Mouse (Mus musculus): ENCODE measurements at regions not wholly inside any gene's neighbourhood (a gene's known extent, or its start where the extent isn't known, plus 50 kb on each side); places are given as distances from the start of the nearest gene placed in this dataset.

GRCm38 (mm10) chr8:127771781-127772180 lies 586.6 kb upstream of the Nrp1 start:
- H3K4me3 ChIP-seq (ENCODE audit: low read depth, low read length): no peak overlapping the region
- ATAC-seq: no peak
- H3K4me2 ChIP-seq (ENCODE audit: low read depth): no peak overlapping the region
- WGBS: 83% methylated on average over 1 of the region's 1 CpGs
- H3K27me3 ChIP-seq (ENCODE audit: insufficient read depth, low read length): no peaks in the 10 kb centered on the region
- H3K9ac ChIP-seq: no peak overlapping the region
- peaks cover 14% of the 10 kb centered on the region; the same call in 1 of the 2 replicates for H3K4me1 ChIP-seq (ENCODE audit: insufficient read depth)
- no peaks in the 10 kb centered on the region for H3K36me3 ChIP-seq (ENCODE audit: insufficient read depth)
- TF ChIP-seq CTCF (IDR thresholded peaks at IDR 0.05; ENCODE audit: low read depth): no peak
- H3K9me3 ChIP-seq (ENCODE audit: low read length): no peaks in the 10 kb centered on the region
- DNase-seq: no peak
- H3K27ac ChIP-seq (ENCODE audit: low read depth, low read length): no peak overlapping the region

DNA sequence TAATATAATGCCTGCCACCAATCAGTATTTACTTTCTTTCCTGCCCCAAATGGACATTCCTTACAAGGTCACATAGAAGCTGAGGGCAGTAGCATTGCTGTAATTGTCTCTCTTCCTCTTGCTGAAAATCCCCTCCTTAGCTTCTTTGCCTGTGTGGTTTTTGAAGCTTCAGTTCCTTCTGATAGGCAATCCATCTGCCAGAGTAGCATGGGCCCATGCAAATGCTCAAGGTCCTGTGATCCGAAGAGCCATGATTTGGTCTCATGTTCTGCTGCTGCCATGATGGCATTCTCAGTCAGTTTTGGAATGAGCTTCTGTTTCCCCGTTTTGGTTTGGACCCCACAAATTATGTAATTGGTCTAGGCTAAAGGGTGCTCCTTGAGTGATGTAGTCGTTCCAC lies 586.0 kb upstream of the Nrp1 start:
- no peak for ATAC-seq
- WGBS: 92% methylated on average over 3 of the region's 3 CpGs
- H3K4me1 ChIP-seq (ENCODE audit: insufficient read depth): peaks cover 14% of the 10 kb centered on the region; the same call in 1 of the 2 replicates

GRCm38 (mm10) chr8:127772917-127773316 lies 585.5 kb upstream of the Nrp1 start:
- no peak overlapping the region for H3K9ac ChIP-seq
- ATAC-seq: no peak
- H3K9me3 ChIP-seq (ENCODE audit: low read length): no peaks in the 10 kb centered on the region
- peaks cover 14% of the 10 kb centered on the region; the same call in 1 of the 2 replicates for H3K4me1 ChIP-seq (ENCODE audit: insufficient read depth)
- no peak for TF ChIP-seq CTCF (IDR thresholded peaks at IDR 0.05; ENCODE audit: low read depth)
- H3K27me3 ChIP-seq (ENCODE audit: insufficient read depth, low read length): no peaks in the 10 kb centered on the region
- H3K4me3 ChIP-seq (ENCODE audit: low read depth, low read length): no peak overlapping the region
- H3K36me3 ChIP-seq (ENCODE audit: insufficient read depth): no peaks in the 10 kb centered on the region
- 93% methylated on average over 2 of the region's 2 CpGs for WGBS
- H3K27ac ChIP-seq (ENCODE audit: low read depth, low read length): no peak overlapping the region
- DNase-seq: no peak
- no peak overlapping the region for H3K4me2 ChIP-seq (ENCODE audit: low read depth)

More for the DNA sequence above, 586.0 kb upstream of the Nrp1 start:
- no peak for TF ChIP-seq CTCF (IDR thresholded peaks at IDR 0.05; ENCODE audit: low read depth)
- Histone ChIP-seq H3K9ac (no peak overlapping the region), H3K9me3 (ENCODE audit: low read length) (no peaks in the 10 kb centered on the region), H3K27me3 (ENCODE audit: insufficient read depth, low read length) (no peaks in the 10 kb centered on the region), H3K4me2 (ENCODE audit: low read depth) (no peak overlapping the region), H3K36me3 (ENCODE audit: insufficient read depth) (no peaks in the 10 kb centered on the region), H3K27ac (ENCODE audit: low read depth, low read length) (no peak overlapping the region), H3K4me3 (ENCODE audit: low read depth, low read length) (no peak overlapping the region)
- no peak for DNase-seq

GRCm38 (mm10) chr8:127774642-127775041 lies 583.8 kb upstream of the Nrp1 start:
- H3K27ac ChIP-seq (ENCODE audit: low read depth, low read length): no peak overlapping the region
- no peaks in the 10 kb centered on the region for H3K36me3 ChIP-seq (ENCODE audit: insufficient read depth)
- DNase-seq (peak; percentile 81), ATAC-seq (peak; percentile 84)
- 0 out of 2 replicates have a peak overlapping the region, but pooled peaks have one; percentile 17 for H3K4me3 ChIP-seq (ENCODE audit: low read depth, low read length)
- TF ChIP-seq CTCF (IDR thresholded peaks at IDR 0.05; ENCODE audit: low read depth): no peak
- H3K9me3 ChIP-seq (ENCODE audit: low read length): no peaks in the 10 kb centered on the region
- H3K27me3 ChIP-seq (ENCODE audit: insufficient read depth, low read length): no peaks in the 10 kb centered on the region
- peaks cover 14% of the 10 kb centered on the region; the same call in 1 of the 2 replicates for H3K4me1 ChIP-seq (ENCODE audit: insufficient read depth)
- no peak overlapping the region for H3K9ac ChIP-seq
- H3K4me2 ChIP-seq (ENCODE audit: low read depth): peak overlapping the region; percentile 33
- WGBS: 28% methylated on average over 9 of the region's 9 CpGs

DNA sequence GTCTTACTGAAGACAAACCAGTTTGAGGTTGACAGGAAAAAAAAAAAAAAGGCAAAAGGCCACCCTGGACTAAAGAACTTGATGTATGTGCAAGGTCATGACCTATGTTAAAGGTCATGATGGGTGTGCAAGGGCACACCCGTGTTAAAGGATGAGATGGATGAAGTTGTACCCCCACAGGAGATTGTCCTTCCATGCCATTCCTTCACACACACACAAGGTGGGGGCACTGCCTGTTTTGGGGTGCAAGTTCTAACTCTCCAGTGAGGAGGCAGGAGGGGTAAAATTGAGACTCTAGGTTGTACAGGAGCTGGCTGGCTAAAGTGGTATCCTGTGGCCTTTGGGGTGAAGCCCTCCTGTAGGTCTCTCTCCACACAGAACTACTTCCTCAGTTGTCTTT lies 583.2 kb upstream of the Nrp1 start:
- 0 out of 2 replicates have a peak overlapping the region, but pooled peaks have one; percentile 42 for H3K27ac ChIP-seq (ENCODE audit: low read depth, low read length)
- ATAC-seq (no peak), DNase-seq (no peak)
- no peaks in the 10 kb centered on the region for H3K9me3 ChIP-seq (ENCODE audit: low read length)
- 19% methylated on average over 1 of the region's 1 CpGs for WGBS
- no peak overlapping the region for H3K4me3 ChIP-seq (ENCODE audit: low read depth, low read length)
- no peak for TF ChIP-seq CTCF (IDR thresholded peaks at IDR 0.05; ENCODE audit: low read depth)
- H3K4me2 ChIP-seq (ENCODE audit: low read depth): peak overlapping the region; percentile 33; the same call in 1 of the 2 replicates
- H3K4me1 ChIP-seq (ENCODE audit: insufficient read depth): peaks cover 14% of the 10 kb centered on the region; the same call in 1 of the 2 replicates
- H3K9ac ChIP-seq: no peak overlapping the region
- H3K27me3 ChIP-seq (ENCODE audit: insufficient read depth, low read length): no peaks in the 10 kb centered on the region
- no peaks in the 10 kb centered on the region for H3K36me3 ChIP-seq (ENCODE audit: insufficient read depth)

GRCm38 (mm10) chr8:127775747-127776146 lies 582.7 kb upstream of the Nrp1 start:
- H3K4me3 ChIP-seq (ENCODE audit: low read depth, low read length): no peak overlapping the region
- ATAC-seq: no peak
- peaks cover 14% of the 10 kb centered on the region; the same call in 1 of the 2 replicates for H3K4me1 ChIP-seq (ENCODE audit: insufficient read depth)
- H3K36me3 ChIP-seq (ENCODE audit: insufficient read depth): no peaks in the 10 kb centered on the region
- H3K4me2 ChIP-seq (ENCODE audit: low read depth): no peak overlapping the region
- 0 out of 2 replicates have a peak overlapping the region, but pooled peaks have one; percentile 42 for H3K27ac ChIP-seq (ENCODE audit: low read depth, low read length)
- no peak overlapping the region for H3K9ac ChIP-seq
- 22% methylated on average over 7 of the region's 7 CpGs for WGBS
- DNase-seq: peak; percentile 19
- no peaks in the 10 kb centered on the region for H3K27me3 ChIP-seq (ENCODE audit: insufficient read depth, low read length)
- no peaks in the 10 kb centered on the region for H3K9me3 ChIP-seq (ENCODE audit: low read length)
- no peak for TF ChIP-seq CTCF (IDR thresholded peaks at IDR 0.05; ENCODE audit: low read depth)

GRCm38 (mm10) chr8:127778352-127779020 lies 579.9 kb upstream of the Nrp1 start:
- Histone ChIP-seq H3K27ac (ENCODE audit: low read depth, low read length) (no peak overlapping the region), H3K36me3 (ENCODE audit: insufficient read depth) (no peaks in the 10 kb centered on the region), H3K27me3 (ENCODE audit: insufficient read depth, low read length) (no peaks in the 10 kb centered on the region), H3K4me1 (ENCODE audit: insufficient read depth) (peaks cover 12% of the 10 kb centered on the region; the same call in 1 of the 2 replicates), H3K4me2 (ENCODE audit: low read depth) (no peak overlapping the region), H3K9ac (no peak overlapping the region), H3K9me3 (ENCODE audit: low read length) (no peaks in the 10 kb centered on the region), H3K4me3 (ENCODE audit: low read depth, low read length) (no peak overlapping the region)
- WGBS: 59% methylated on average over 4 of the region's 4 CpGs
- DNase-seq: no peak
- ATAC-seq: no peak
- TF ChIP-seq CTCF (IDR thresholded peaks at IDR 0.05; ENCODE audit: low read depth): no peak
